Mouse (Mus musculus): ENCODE results near the gene Topors. TPM values are rescaled to one million over a fixed set of nuclear protein-coding genes. Genes with fewer than 3 reads are reported as not detected.

Gene Topors
- total RNA-seq, 1 experiment from 2014 or later = 72.3 TPM

- no peak for ATAC-seq (ENCODE audit: extremely low read depth, insufficient number of reproducible peaks, low FRiP score, poor library complexity, severe bottlenecking)
These were observed 15.1 kb downstream of the Topors start for GRCm38 (mm10) chr4:40254385-40255103.

- no peak for ATAC-seq (ENCODE audit: extremely low read depth, insufficient number of reproducible peaks, low FRiP score, poor library complexity, severe bottlenecking)
These were observed 15.9 kb downstream of the Topors start for GRCm38 (mm10) chr4:40253766-40254165.

GRCm38 (mm10) chr4:40250984-40251383 is 18.7 kb downstream of the Topors start:
- ATAC-seq (ENCODE audit: extremely low read depth, insufficient number of reproducible peaks, low FRiP score, poor library complexity, severe bottlenecking) = no peak

GRCm38 (mm10) chr4:40244035-40244434 is 25.6 kb downstream of the Topors start:
- ATAC-seq (ENCODE audit: extremely low read depth, insufficient number of reproducible peaks, low FRiP score, poor library complexity, severe bottlenecking) = peak; percentile 77

- ATAC-seq (ENCODE audit: extremely low read depth, insufficient number of reproducible peaks, low FRiP score, poor library complexity, severe bottlenecking) = no peak
These were observed 26.6 kb downstream of the Topors start for GRCm38 (mm10) chr4:40243006-40243405.

GRCm38 (mm10) chr4:40241928-40242327 is 27.7 kb downstream of the Topors start:
- no peak for ATAC-seq (ENCODE audit: extremely low read depth, insufficient number of reproducible peaks, low FRiP score, poor library complexity, severe bottlenecking)

- ATAC-seq (ENCODE audit: extremely low read depth, insufficient number of reproducible peaks, low FRiP score, poor library complexity, severe bottlenecking) = no peak
These were observed 29.3 kb downstream of the Topors start for GRCm38 (mm10) chr4:40240272-40240744.

GRCm38 (mm10) chr4:40239409-40240271 is 30.0 kb downstream of the Topors start, which contains the start of gene Ddx58:
TSS of gene Ddx58 (minus strand) at chr4:40239828.
- ATAC-seq (ENCODE audit: extremely low read depth, insufficient number of reproducible peaks, low FRiP score, poor library complexity, severe bottlenecking) = peak; percentile 65

- ATAC-seq (ENCODE audit: extremely low read depth, insufficient number of reproducible peaks, low FRiP score, poor library complexity, severe bottlenecking) = no peak
These were observed 30.9 kb downstream of the Topors start for GRCm38 (mm10) chr4:40238483-40239408.

- ATAC-seq (ENCODE audit: extremely low read depth, insufficient number of reproducible peaks, low FRiP score, poor library complexity, severe bottlenecking) = peak; percentile 54; the same call in 1 of the 2 replicates
These were observed 32.8 kb downstream of the Topors start for GRCm38 (mm10) chr4:40236829-40237228.

- ATAC-seq (ENCODE audit: extremely low read depth, insufficient number of reproducible peaks, low FRiP score, poor library complexity, severe bottlenecking) = no peak
These were observed 35.4 kb downstream of the Topors start for GRCm38 (mm10) chr4:40234256-40234655.

GRCm38 (mm10) chr4:40233062-40233664 is 36.5 kb downstream of the Topors start:
- no peak for ATAC-seq (ENCODE audit: extremely low read depth, insufficient number of reproducible peaks, low FRiP score, poor library complexity, severe bottlenecking)

- no peak for ATAC-seq (ENCODE audit: extremely low read depth, insufficient number of reproducible peaks, low FRiP score, poor library complexity, severe bottlenecking)
These were observed 39.9 kb downstream of the Topors start for GRCm38 (mm10) chr4:40229723-40230122.

- no peak for ATAC-seq (ENCODE audit: extremely low read depth, insufficient number of reproducible peaks, low FRiP score, poor library complexity, severe bottlenecking)
These were observed 41.8 kb downstream of the Topors start for GRCm38 (mm10) chr4:40227886-40228285.

GRCm38 (mm10) chr4:40227131-40227530 is 42.5 kb downstream of the Topors start:
- no peak for ATAC-seq (ENCODE audit: extremely low read depth, insufficient number of reproducible peaks, low FRiP score, poor library complexity, severe bottlenecking)

- ATAC-seq (ENCODE audit: extremely low read depth, insufficient number of reproducible peaks, low FRiP score, poor library complexity, severe bottlenecking) = no peak
These were observed 43.6 kb downstream of the Topors start for GRCm38 (mm10) chr4:40226095-40226494.

- no peak for ATAC-seq (ENCODE audit: extremely low read depth, insufficient number of reproducible peaks, low FRiP score, poor library complexity, severe bottlenecking)
These were observed 47.6 kb downstream of the Topors start for GRCm38 (mm10) chr4:40221876-40222585.
